Mouse (Mus musculus) heart, embryonic 14.5 days (tissue): ENCODE measurements around the gene Prmt2. TPM values are rescaled to one million over a fixed set of nuclear protein-coding genes. Genes with fewer than 3 reads are reported as not detected.

ENCODE experiments used
- ATAC-seq: fragments of 200-750 bp; cut with Nextera tagmentation; 2 replicates; pipeline ENCODE4 v1.8.0; 2017; ENCODE audit warnings: low read depth, moderate TSS enrichment; ENCODE audit not compliant: insufficient number of reproducible peaks, insufficient read depth, low FRiP score
- H3K27ac ChIP-seq, 2 experiments: fragments of 200-500 bp in 1 of 2; fragments of 300-500 bp in 1 of 2; sonication (generic) in 1 of 2; replicated peaks in 1 of 2; 2 replicates each; pipeline ENCODE4 v1.5.1; 2012 to 2014; ENCODE audit warnings: low read depth in 2 of 2, low read length in 2 of 2, control low read depth in 1 of 2, mild to moderate bottlenecking in 1 of 2, mixed read lengths in 1 of 2; ENCODE audit not compliant: control insufficient read depth in 1 of 2, insufficient read depth in 1 of 2
- H3K27me3 ChIP-seq: fragments of 300-500 bp; sonication (generic); 2 replicates; pipeline ENCODE4 v1.6.1; 2014; ENCODE audit warnings: mild to moderate bottlenecking, low read length, control low read depth; ENCODE audit not compliant: control insufficient read depth, insufficient read depth
- H3K36me3 ChIP-seq: fragments of 300-500 bp; sonication (generic); 2 replicates; pipeline ENCODE4 v1.6.1; 2014; ENCODE audit warnings: mild to moderate bottlenecking, control low read depth, low read length, mixed read lengths; ENCODE audit not compliant: control insufficient read depth, insufficient read depth
- H3K4me1 ChIP-seq, 2 experiments: fragments of 200-500 bp in 1 of 2; fragments of 300-500 bp in 1 of 2; sonication (generic) in 1 of 2; 2 replicates each; pipeline ENCODE4 v1.6.1; 2012 to 2014; ENCODE audit warnings: low read length in 2 of 2, control low read depth in 1 of 2, mixed read lengths in 1 of 2; ENCODE audit not compliant: control insufficient read depth in 2 of 2, insufficient read depth in 2 of 2
- H3K4me2 ChIP-seq: fragments of 300-500 bp; sonication (generic); 2 replicates; pipeline ENCODE4 v1.6.1; 2014; ENCODE audit warnings: mild to moderate bottlenecking, low read length
- H3K4me3 ChIP-seq, 2 experiments: fragments of 200-500 bp in 1 of 2; fragments of 300-500 bp in 1 of 2; sonication (generic) in 1 of 2; 2 replicates each; pipeline ENCODE4 v1.5.1; 2012 to 2014; ENCODE audit warnings: low read length in 2 of 2, mild to moderate bottlenecking in 2 of 2, control low read depth in 1 of 2, low read depth in 1 of 2, moderate library complexity in 1 of 2; ENCODE audit not compliant: control insufficient read depth in 1 of 2, insufficient read depth in 1 of 2
- H3K9ac ChIP-seq: fragments of 300-500 bp; sonication (generic); 2 replicates; pipeline ENCODE4 v1.6.1; 2014; ENCODE audit warnings: mild to moderate bottlenecking, low read length
- H3K9me3 ChIP-seq: fragments of 300-500 bp; sonication (generic); 2 replicates; pipeline ENCODE4 v1.6.1; 2016; ENCODE audit warnings: low read length, control low read depth; ENCODE audit not compliant: control insufficient read depth
- WGBS: fragments of 180-500 bp; shearing (Covaris S2); extraction: QIAGEN DNeasy Blood & Tissue Kit; methylation state at CpG from one replicate; pipeline ENCODE4 v1.1.7; 2014; 5-methylcytosine and 5-hydroxymethylcytosine counted together
- microRNA counts: library from miRNA; unstranded; fragments of <30 nt; microRNA quantifications from one replicate; lab custom pipeline; 2016
- microRNA-seq: library from miRNA; unstranded; fragments of <30 nt; microRNA quantifications from one replicate; pipeline ENCODE4, GENCODE M21; 2016
- polyA plus RNA-seq: library from polyadenylated mRNA; unstranded; fragments of >200 nt; fragmentation: Nextera tagmentation; extraction: Ambion mirVana; gene quantifications from 2 replicates; pipeline ENCODE4 v1.2.1, GENCODE M21; 2014

Prmt2 gene
- polyA plus RNA-seq, 1 experiment from 2014 or later: 58.6 TPM

GRCm38 (mm10) chr10:76201416-76201815 lies 36.2 kb downstream of the Prmt2 start:
- no peaks in the 10 kb centered on the region for H3K4me1 ChIP-seq
- no peaks in the 10 kb centered on the region for H3K27me3 ChIP-seq
- peaks cover 1% of the 10 kb centered on the region; the same call in 1 of the 2 replicates for H3K36me3 ChIP-seq
- no peak overlapping the region for H3K4me2 ChIP-seq
- no peak overlapping the region for H3K4me3 ChIP-seq
- no peak for ATAC-seq
- H3K9ac ChIP-seq: no peak overlapping the region
- no peak overlapping the region for H3K27ac ChIP-seq
- WGBS: 76% methylated on average over 3 of the region's 3 CpGs
- H3K9me3 ChIP-seq: no peaks in the 10 kb centered on the region

- no peak overlapping the region for H3K9ac ChIP-seq
- H3K36me3 ChIP-seq: no peaks in the 10 kb centered on the region
- no peak overlapping the region for H3K4me3 ChIP-seq
- WGBS: 90% methylated on average over 1 of the region's 1 CpGs
- H3K27ac ChIP-seq: no peak overlapping the region
- H3K4me2 ChIP-seq: no peak overlapping the region
- H3K4me1 ChIP-seq: no peaks in the 10 kb centered on the region
- ATAC-seq: no peak
- H3K9me3 ChIP-seq: no peaks in the 10 kb centered on the region
- H3K27me3 ChIP-seq: peaks cover 6% of the 10 kb centered on the region
Measured at GRCm38 (mm10) chr10:76188010-76188409, 49.7 kb downstream of the Prmt2 start.

- Histone ChIP-seq H3K27ac (no peak overlapping the region), H3K36me3 (no peaks in the 10 kb centered on the region), H3K9ac (no peak overlapping the region), H3K9me3 (no peaks in the 10 kb centered on the region), H3K27me3 (peaks cover 6% of the 10 kb centered on the region), H3K4me1 (no peaks in the 10 kb centered on the region), H3K4me3 (no peak overlapping the region), H3K4me2 (no peak overlapping the region)
- WGBS: 78% methylated on average over 4 of the region's 4 CpGs
- ATAC-seq: no peak
Measured at GRCm38 (mm10) chr10:76185216-76185615, 52.4 kb downstream of the Prmt2 start.

GRCm38 (mm10) chr10:76174899-76175298 lies 62.8 kb downstream of the Prmt2 start:
- no peaks in the 10 kb centered on the region for H3K4me1 ChIP-seq
- no peak overlapping the region for H3K27ac ChIP-seq
- no peaks in the 10 kb centered on the region; the same call in 1 of the 2 replicates for H3K27me3 ChIP-seq
- WGBS: 29% methylated on average over 2 of the region's 2 CpGs
- no peak overlapping the region for H3K4me2 ChIP-seq
- no peaks in the 10 kb centered on the region for H3K36me3 ChIP-seq
- H3K9me3 ChIP-seq: no peaks in the 10 kb centered on the region
- H3K9ac ChIP-seq: no peak overlapping the region
- ATAC-seq: no peak
- no peak overlapping the region for H3K4me3 ChIP-seq

GRCm38 (mm10) chr10:76158009-76158408 lies 79.7 kb downstream of the Prmt2 start:
- ATAC-seq: no peak
- Histone ChIP-seq H3K9ac (no peak overlapping the region), H3K27me3 (no peaks in the 10 kb centered on the region), H3K9me3 (no peaks in the 10 kb centered on the region), H3K4me1 (no peaks in the 10 kb centered on the region), H3K27ac (no peak overlapping the region), H3K4me2 (no peak overlapping the region), H3K36me3 (no peaks in the 10 kb centered on the region), H3K4me3 (no peak overlapping the region)
- WGBS: 55% methylated on average over 1 of the region's 1 CpGs

- H3K9ac ChIP-seq: no peak overlapping the region
- H3K9me3 ChIP-seq: no peaks in the 10 kb centered on the region
- H3K36me3 ChIP-seq: no peaks in the 10 kb centered on the region
- 70% methylated on average over 5 of the region's 5 CpGs for WGBS
- no peaks in the 10 kb centered on the region for H3K4me1 ChIP-seq
- H3K4me2 ChIP-seq: no peak overlapping the region
- H3K27ac ChIP-seq: no peak overlapping the region
- H3K27me3 ChIP-seq: no peaks in the 10 kb centered on the region
- ATAC-seq: no peak
- no peak overlapping the region for H3K4me3 ChIP-seq
Measured at GRCm38 (mm10) chr10:76157528-76157927, 80.1 kb downstream of the Prmt2 start.

MicroRNAs within 50 kb of the gene (microRNA counts, 519-probe panel; counts per million panel counts)
- 322 counts per million, percentile 70 among the panel's probes with 10 or more counts for microRNA mmu-miR-678 (lab: Ali Mortazavi, UCI)

Small RNA genes lying within 50 kb of the gene (microRNA-seq; reads per million reads assigned to microRNA genes)
- gene Mir678: not detected

Other genes with a start within 250 kb of the Prmt2 start
- 13.6 and 14.7 TPM in 2 replicates for gene Zfp280b, start 205.2 kb downstream of the Prmt2 start, polyA plus RNA-seq
- gene Slc5a4b, start 126.9 kb downstream of the Prmt2 start, polyA plus RNA-seq: not detected in 2 replicates
- gene Slc5a4a, start 90.4 kb downstream of the Prmt2 start, polyA plus RNA-seq: not detected in 2 replicates
- 0.80 and 1.1 TPM in 2 replicates for gene S100b, start 16.0 kb upstream of the Prmt2 start, polyA plus RNA-seq
- gene Dip2a, start 107.4 kb upstream of the Prmt2 start, polyA plus RNA-seq: 5.6 and 6.3 TPM in 2 replicates
- not detected in 2 replicates for gene AC141477.1, start 202.6 kb upstream of the Prmt2 start, polyA plus RNA-seq
- 11.8 and 13.1 TPM in 2 replicates for gene Pcnt, start 204.9 kb upstream of the Prmt2 start, polyA plus RNA-seq
- not detected in 2 replicates for gene 2610028H24Rik, start 211.2 kb upstream of the Prmt2 start, polyA plus RNA-seq
- gene Mcm3ap, start 231.1 kb upstream of the Prmt2 start, polyA plus RNA-seq: 41.3 and 46.8 TPM in 2 replicates
- 3.7 and 5.0 TPM in 2 replicates for gene Ybey, start 231.2 kb upstream of the Prmt2 start, polyA plus RNA-seq